Mouse (Mus musculus) bone marrow, adult 2 months (tissue): ENCODE results near the gene Emc7. TPM values are rescaled to one million over a fixed set of nuclear protein-coding genes. Genes with fewer than 3 reads are reported as not detected.
"Not testable (repeated sequence)": the region's sequence is repeated elsewhere in the genome, so short reads cannot be mapped to it uniquely, and the experiment has no call there.

Source experiments
- H3K27ac ChIP-seq: fragments of 200-500 bp; 2 replicates; pipeline ENCODE4 v1.5.1; 2012; ENCODE audit warnings: low read depth, mild to moderate bottlenecking, control low read depth, inconsistent platforms, low read length; ENCODE audit not compliant: control insufficient read depth, poor library complexity, insufficient read depth
- H3K4me1 ChIP-seq: fragments of 200-500 bp; 2 replicates; pipeline ENCODE4 v1.6.1; 2011; ENCODE audit warnings: low read length; ENCODE audit not compliant: control insufficient read depth, insufficient read depth
- H3K4me3 ChIP-seq: fragments of 200-500 bp; replicated peaks from 2 replicates; pipeline ENCODE3; 2011; ENCODE audit warnings: mild to moderate bottlenecking, low read depth, low read length, control low read depth; ENCODE audit not compliant: control insufficient read depth
- CTCF ChIP-seq: fragments of 200-500 bp; IDR thresholded peaks from 2 replicates; pipeline ENCODE4 v1.5.1; 2011; ENCODE audit warnings: low read length, control low read depth; ENCODE audit not compliant: control insufficient read depth, insufficient read depth
- POLR2A ChIP-seq: fragments of 200-500 bp; IDR thresholded peaks from 2 replicates; pipeline ENCODE4 v1.6.1; 2011; ENCODE audit warnings: low read depth, mild to moderate bottlenecking, control low read depth, low read length, borderline replicate concordance; ENCODE audit not compliant: control insufficient read depth
- WGBS: fragments of 180-500 bp; shearing (Covaris S2); methylation state at CpG from one replicate; pipeline ENCODE4 v1.1.7; 2018; 5-methylcytosine and 5-hydroxymethylcytosine counted together
- polyA plus RNA-seq: library from polyadenylated mRNA; stranded (reverse); fragments of >200 nt; gene quantifications from 2 replicates; pipeline ENCODE4 v1.2.4, GENCODE M21; 2011; ENCODE audit warnings: low replicate concordance; ENCODE audit not compliant: missing spikeins, insufficient read depth, insufficient read length

The Emc7 gene
- polyA plus RNA-seq, result 2.9 and 4.7 TPM in 2 replicates

- TF ChIP-seq POLR2A (peak; percentile 91; the same call in 1 of the 2 replicates), CTCF (no peak)
- H3K27ac ChIP-seq, result peak within 1 kb of the TSS; percentile 72
- WGBS, result under 1% methylated on average over 49 of the region's 49 CpGs
- H3K4me3 ChIP-seq, result peak within 1 kb of the TSS; percentile 77
- H3K4me1 ChIP-seq, result no peaks in the 10 kb centered on the region
Measured at GRCm38 (mm10) chr2:112454862-112455564, at the start of gene Emc7. Gene Emc7, plus strand, starts transcription at chr2:112454997.

GRCm38 (mm10) chr2:112407030-112407429 is 47.8 kb upstream of the Emc7 start:
- H3K4me1 ChIP-seq, result no peaks in the 10 kb centered on the region
- TF ChIP-seq CTCF, result no peak
- H3K4me3 ChIP-seq, result no peak overlapping the region
- WGBS, result 87% methylated on average over 3 of the region's 3 CpGs
- no peak overlapping the region for H3K27ac ChIP-seq

GRCm38 (mm10) chr2:112425308-112425707 is 29.5 kb upstream of the Emc7 start:
- TF ChIP-seq POLR2A (no peak), CTCF (no peak)
- 51% methylated on average over 3 of the region's 3 CpGs for WGBS
- H3K4me1 ChIP-seq, result no peaks in the 10 kb centered on the region
- H3K4me3 ChIP-seq, result no peak overlapping the region
- H3K27ac ChIP-seq, result no peak overlapping the region

GRCm38 (mm10) chr2:112428534-112428933 is 26.3 kb upstream of the Emc7 start:
- H3K4me3 ChIP-seq, H3K4me1 ChIP-seq, H3K27ac ChIP-seq: not testable (repeated sequence)
- WGBS, result 80% methylated on average over 3 of the region's 3 CpGs

GRCm38 (mm10) chr2:112429665-112430064 is 25.1 kb upstream of the Emc7 start:
- H3K27ac ChIP-seq, result no peak overlapping the region
- no peaks in the 10 kb centered on the region for H3K4me1 ChIP-seq
- WGBS, result 85% methylated on average over 4 of the region's 4 CpGs
- TF ChIP-seq POLR2A, result no peak
- TF ChIP-seq CTCF, result no peak
- H3K4me3 ChIP-seq, result no peak overlapping the region

GRCm38 (mm10) chr2:112430403-112430802 is 24.4 kb upstream of the Emc7 start:
- H3K4me3 ChIP-seq, result no peak overlapping the region
- no peak overlapping the region for H3K27ac ChIP-seq
- TF ChIP-seq POLR2A (no peak), CTCF (no peak)
- H3K4me1 ChIP-seq, result no peaks in the 10 kb centered on the region
- 55% methylated on average over 5 of the region's 5 CpGs for WGBS

- no peak overlapping the region for H3K27ac ChIP-seq
- no peak for TF ChIP-seq POLR2A
- no peaks in the 10 kb centered on the region for H3K4me1 ChIP-seq
- 78% methylated on average over 2 of the region's 2 CpGs for WGBS
- H3K4me3 ChIP-seq, result no peak overlapping the region
Measured at GRCm38 (mm10) chr2:112432523-112432922, 22.3 kb upstream of the Emc7 start.

GRCm38 (mm10) chr2:112433359-112433758 is 21.4 kb upstream of the Emc7 start:
- TF ChIP-seq CTCF (no peak), POLR2A (no peak)
- no peak overlapping the region for H3K4me3 ChIP-seq
- 62% methylated on average over 2 of the region's 2 CpGs for WGBS
- H3K27ac ChIP-seq, result no peak overlapping the region
- H3K4me1 ChIP-seq, result no peaks in the 10 kb centered on the region

- H3K4me1 ChIP-seq, result no peaks in the 10 kb centered on the region
- TF ChIP-seq CTCF, result no peak
- no peak for TF ChIP-seq POLR2A
- H3K27ac ChIP-seq, result no peak overlapping the region
- 72% methylated on average over 4 of the region's 4 CpGs for WGBS
- no peak overlapping the region for H3K4me3 ChIP-seq
Measured at GRCm38 (mm10) chr2:112436292-112436691, 18.5 kb upstream of the Emc7 start.
